Mouse (Mus musculus): ENCODE data around the gene P2ry12.

P2ry12 gene

GRCm38 (mm10) chr3:59230912-59231311 lies 31.8 kb downstream of the P2ry12 start:
- DNase-seq = no peak

- peak; percentile 40 to 65 for DNase-seq
Measured at GRCm38 (mm10) chr3:59228730-59229551, 33.7 kb downstream of the P2ry12 start.

- DNase-seq = no peak
Measured at GRCm38 (mm10) chr3:59227696-59228095, 35.0 kb downstream of the P2ry12 start.

DNA sequence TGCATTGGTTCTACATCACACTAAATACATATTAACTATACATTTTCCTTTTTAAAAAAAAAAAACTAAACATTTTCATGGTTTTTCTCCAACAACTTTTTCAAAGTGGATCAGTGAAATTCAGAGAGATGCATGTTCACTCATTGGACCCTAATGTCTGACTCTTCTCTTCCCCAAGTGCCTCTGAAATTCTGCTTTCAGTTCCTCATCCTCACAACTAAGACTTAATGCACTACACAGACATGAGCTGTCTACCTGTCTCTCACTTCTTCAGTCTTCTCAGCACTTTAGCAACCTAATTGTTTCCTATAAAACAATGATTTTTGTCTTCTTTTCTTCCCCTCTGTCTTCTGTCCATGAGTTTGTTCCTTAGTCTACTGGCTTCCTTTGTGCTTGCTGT lies 37.3 kb downstream of the P2ry12 start:
- DNase-seq = no peak

DNA sequence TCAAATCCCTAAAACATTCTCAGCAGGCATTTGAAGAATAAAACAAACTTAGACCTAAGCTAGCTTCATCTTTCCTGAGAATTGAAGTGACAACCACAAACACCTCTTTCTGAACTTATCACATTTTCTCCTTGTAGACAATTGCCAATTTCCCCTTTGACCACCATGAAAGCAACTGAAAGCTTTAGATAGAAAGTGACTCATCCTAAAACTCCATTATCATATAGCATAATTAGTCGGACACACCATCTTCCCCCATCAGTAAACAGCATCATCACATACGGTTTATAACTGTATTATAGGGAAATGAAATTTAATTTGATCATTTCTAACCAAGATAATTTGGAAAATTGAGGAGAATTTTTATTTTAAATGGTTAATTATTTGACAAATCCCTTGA lies 40.4 kb downstream of the P2ry12 start:
- no peak for DNase-seq

DNA sequence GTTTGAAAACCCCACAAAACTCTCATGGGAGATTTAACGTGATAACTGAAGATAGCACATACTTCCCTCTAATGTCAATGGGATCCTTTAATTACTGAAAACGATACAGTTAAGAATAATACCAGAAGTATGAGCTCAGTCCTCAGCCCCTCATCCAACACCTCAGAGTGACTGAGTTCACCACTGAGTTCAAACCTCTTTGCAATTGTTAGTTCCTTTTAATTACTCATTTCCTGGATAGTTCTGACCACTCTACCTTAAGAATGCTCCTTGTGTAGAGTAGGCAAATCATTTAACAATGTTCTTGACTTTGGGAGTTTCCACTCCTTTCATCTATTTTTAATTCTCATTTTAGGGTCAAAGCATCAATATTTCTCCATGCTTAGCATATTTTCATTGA lies 43.3 kb downstream of the P2ry12 start:
- DNase-seq = no peak

DNA sequence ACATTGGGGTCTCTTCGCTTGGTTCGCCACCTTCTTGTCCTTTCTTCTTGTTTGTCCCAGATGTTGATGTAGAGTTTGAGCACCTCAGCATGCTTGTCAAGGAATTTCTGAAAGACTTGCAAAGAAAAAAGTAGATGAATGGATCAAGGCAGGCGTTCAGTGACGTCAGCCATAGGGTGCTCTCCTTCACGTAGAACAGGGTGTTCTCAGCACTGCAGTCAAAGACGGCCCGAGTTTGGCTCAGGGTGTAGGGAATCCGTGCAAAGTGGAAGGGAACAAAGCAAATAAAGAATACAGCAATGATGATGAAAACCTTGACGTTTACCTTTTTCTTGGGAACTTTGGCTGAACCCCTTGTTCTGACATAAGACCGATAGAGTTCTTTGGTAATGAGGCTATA lies 45.5 kb downstream of the P2ry12 start:
- no peak for DNase-seq

- no peak for DNase-seq
Measured at GRCm38 (mm10) chr3:59212404-59212803, 50.3 kb downstream of the P2ry12 start.

DNA sequence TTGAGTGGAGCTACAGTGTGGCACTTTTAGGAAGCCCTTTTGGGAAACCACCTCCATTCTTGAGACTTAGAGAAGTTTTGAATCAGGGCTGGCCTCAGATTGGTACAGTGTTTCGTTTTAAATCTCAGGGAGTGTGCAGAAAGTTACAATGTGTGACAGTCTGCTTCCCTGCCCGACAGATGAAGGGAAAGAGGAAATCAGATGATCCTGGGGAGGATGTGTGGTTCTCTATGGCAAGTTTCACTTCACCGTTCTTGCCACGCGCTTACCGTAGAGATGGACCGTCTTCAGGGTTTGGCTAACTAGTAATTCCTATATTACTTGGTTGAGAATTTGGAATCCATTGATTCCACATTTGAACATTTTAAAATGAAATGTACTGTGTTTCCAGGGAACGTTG lies 50.9 kb downstream of the P2ry12 start:
- DNase-seq = no peak

- no peak for DNase-seq
Measured at GRCm38 (mm10) chr3:59210727-59211126, 51.9 kb downstream of the P2ry12 start, which contains the start of gene P2ry13. TSS of gene P2ry13 (minus strand) at chr3:59210882.

- DNase-seq = no peak
Measured at GRCm38 (mm10) chr3:59210089-59210488, 52.6 kb downstream of the P2ry12 start.

DNA sequence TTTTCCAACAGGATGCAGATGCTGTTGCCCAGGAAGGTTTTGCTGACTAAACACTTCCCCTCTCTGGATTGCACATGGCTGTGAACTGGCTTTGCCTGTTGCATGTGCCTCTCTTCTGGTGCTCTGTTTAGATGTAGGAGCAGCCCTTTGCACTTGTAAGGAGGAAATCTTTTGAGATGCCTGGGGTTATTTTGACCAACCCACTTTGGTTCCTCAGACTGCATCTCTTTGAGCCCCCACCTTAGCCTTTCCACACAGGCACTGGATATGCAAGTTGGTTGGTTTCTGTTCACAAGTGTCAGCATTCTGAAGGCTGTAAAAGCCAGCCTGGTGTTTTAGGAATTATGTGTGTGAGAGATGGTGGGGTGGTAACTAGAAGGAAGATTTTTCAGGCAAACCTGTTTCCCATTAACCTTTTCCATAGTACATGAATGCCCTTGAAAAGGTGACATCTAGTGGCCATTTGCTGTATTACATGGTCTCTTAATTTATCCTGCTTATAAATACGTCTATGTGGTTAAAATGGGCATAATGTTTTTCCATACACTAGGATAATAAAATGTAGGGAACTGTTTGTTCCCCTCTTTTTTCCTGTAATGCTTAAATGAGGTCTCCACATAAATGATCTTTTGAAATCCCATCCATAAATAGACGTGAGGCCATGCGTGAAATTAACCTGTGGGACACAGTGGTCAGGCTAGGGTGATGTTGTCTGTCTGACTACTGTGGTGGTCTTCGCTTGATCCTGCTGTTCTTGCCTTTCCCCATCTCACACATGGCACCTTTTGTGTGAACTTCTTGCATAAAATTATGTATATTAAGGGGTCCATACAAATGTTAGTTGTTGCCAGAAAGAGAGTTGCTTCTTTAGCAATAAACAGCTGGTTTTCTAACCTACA lies 53.8 kb downstream of the P2ry12 start:
- no peak for DNase-seq

- no peak for DNase-seq
Measured at GRCm38 (mm10) chr3:59205941-59206340, 56.7 kb downstream of the P2ry12 start.

- no peak for DNase-seq
Measured at GRCm38 (mm10) chr3:59204719-59205503, 57.8 kb downstream of the P2ry12 start.

DNA sequence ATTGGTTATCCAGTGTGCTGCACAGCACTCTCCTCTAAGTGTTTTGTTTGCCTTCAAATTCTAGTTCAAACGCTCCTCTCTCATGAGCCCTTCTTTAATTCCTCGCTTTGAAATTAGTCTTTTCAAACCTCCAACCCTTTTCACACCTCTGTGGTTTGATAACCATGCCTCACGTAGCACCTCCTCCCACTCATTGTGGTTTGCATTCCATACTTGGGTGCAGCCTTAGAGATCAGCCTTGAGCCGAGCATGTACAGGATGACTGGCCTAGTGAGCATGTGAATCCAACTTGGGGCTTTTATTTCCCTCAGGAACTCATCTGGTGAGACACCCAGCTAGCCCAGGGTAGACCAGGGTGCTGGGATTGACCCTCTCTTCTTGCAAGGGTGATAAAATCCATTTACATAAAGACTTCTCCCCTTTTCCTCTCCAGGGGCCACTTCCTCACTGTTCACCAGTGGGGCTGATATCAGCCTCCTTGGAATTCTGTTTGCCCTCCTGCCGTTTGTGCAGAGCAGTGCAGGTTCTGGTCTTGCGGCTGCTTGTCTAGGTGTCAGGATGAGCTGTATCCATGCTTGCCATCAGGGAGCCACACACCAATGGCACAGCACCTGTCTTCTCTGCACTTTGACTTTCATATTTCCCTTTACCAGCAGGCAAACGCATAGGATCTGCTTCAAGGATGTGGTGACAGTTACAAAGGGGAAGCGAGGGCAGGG lies 58.7 kb downstream of the P2ry12 start:
- no peak for DNase-seq

DNA sequence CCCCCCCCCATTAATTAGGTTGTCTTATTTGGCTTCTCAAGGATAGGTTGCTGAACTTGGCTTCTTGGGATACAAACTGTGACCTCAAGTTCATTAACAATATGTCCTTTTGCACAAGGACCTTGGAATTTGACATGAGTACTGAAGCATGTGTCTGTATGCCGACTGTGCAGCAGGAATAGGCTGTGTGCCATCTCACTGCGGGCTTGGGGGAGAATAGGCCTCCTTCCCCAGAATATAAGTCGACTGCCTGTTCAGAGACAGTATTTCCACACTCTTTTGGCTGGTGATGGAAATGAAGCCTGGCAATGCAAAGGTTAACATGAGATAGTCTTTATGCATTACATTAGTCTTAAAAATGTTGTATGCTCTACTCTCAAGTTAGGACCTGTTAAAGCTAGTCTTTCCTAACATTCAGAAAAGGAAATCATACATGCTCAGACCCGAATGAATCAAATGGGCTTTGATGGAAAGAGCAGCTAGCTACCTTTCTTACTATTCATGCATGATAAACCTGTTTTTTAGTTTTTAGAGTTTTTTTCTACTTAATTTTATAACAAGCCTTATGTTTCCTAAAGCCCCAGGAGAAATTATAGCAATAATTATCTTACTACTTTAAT lies 65.2 kb downstream of the P2ry12 start:
- no peak for DNase-seq

GRCm38 (mm10) chr3:59194938-59195337 lies 67.7 kb downstream of the P2ry12 start, which contains the start of gene Gpr87:
TSS of gene Gpr87 (minus strand) at chr3:59195104.
- DNase-seq = no peak

- no peak for DNase-seq
Measured at GRCm38 (mm10) chr3:59194099-59194498, 68.6 kb downstream of the P2ry12 start.

GRCm38 (mm10) chr3:59191674-59192073 lies 71.0 kb downstream of the P2ry12 start:
- DNase-seq = no peak

- DNase-seq = no peak
Measured at GRCm38 (mm10) chr3:59187336-59187735, 75.3 kb downstream of the P2ry12 start.

- DNase-seq = no peak
Measured at GRCm38 (mm10) chr3:59185662-59186061, 77.0 kb downstream of the P2ry12 start.

DNA sequence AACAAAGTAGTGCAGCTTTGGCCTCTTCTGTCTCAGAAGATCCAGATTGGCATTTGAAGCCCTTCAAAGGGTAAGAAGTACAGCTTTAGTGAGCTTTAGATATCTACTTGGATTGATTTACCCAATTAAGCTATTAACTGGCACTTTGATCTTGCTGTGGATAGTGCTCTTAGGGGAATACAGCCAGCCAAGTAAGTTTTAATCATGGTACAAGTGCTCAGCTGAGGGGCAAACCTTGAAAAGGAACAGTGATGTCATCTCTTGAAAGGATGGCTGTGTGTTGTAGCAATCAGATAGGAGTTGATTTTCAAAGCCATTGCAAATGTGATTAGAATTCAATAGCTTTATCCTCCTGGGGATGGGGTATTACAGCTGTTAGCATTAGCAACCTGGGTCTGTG lies 80.5 kb downstream of the P2ry12 start:
- DNase-seq = no peak

Data from kidney, postnatal 4 days (tissue).